Comparison of ENCODE assay signal across 29 mouse cellular contexts in genomic region chr17:23998383-23998782, GRCm38 (mm10). TPM values are rescaled to one million over a fixed set of nuclear protein-coding genes. Genes with fewer than 3 reads are reported as not detected.
DNase-seq lines count a peak whose midpoint lies in the region; TF ChIP-seq lines count a peak whose summit lies in the region.
"Had no signal": no experiment of that assay in that cellular context is flagged by ENCODE, and none has a peak within 500 bp of the region (broad histone marks: within the 10 kb centered on the region; RNA-seq: fewer than 3 reads in every experiment).

No protein-coding gene starts in this region.

- TF ChIP-seq CTCF in gastrocnemius, adult 2 months (IDR thresholded peaks at IDR 0.05) = no peak

- H3K4me3 ChIP-seq in gastrocnemius, adult 2 months = no peak overlapping the region
- H3K4me3 ChIP-seq: forebrain, embryonic 12.5 days; kidney, embryonic 15.5 days; limb, embryonic 10.5 days; liver, embryonic 15.5 days; midbrain, embryonic 13.5 days had no signal

- intact Hi-C loops in gastrocnemius, adult 2 months (cut with DNase I) = no loop called here

- no peak overlapping the region for H3K27ac ChIP-seq in gastrocnemius, adult 2 months
- H3K27ac ChIP-seq: forebrain, embryonic 12.5 days; hindbrain, postnatal 0 days; kidney, embryonic 15.5 days; limb, embryonic 10.5 days; liver, embryonic 15.5 days; midbrain, embryonic 13.5 days had no signal

- DNase-seq in gastrocnemius, adult 2 months = peak; percentile 14
- no peak for DNase-seq in gastrocnemius, postnatal 4 days (ENCODE audit: low spot score in 2 of 2)
- peak; percentile 47 to 63 for DNase-seq in urinary bladder, adult 18-20 months (ENCODE audit: low spot score in 2 of 2)
- no peak for DNase-seq in urinary bladder, postnatal 10 days (ENCODE audit: low spot score)
- peak; percentile 22 for DNase-seq in c-Kit-positive CD71-negative TER-119-negative erythroid progenitor cells, embryonic 14.5 days (ENCODE audit: low read depth)
- peak; percentile 45 for DNase-seq in urinary bladder, postnatal 25 days (ENCODE audit: low spot score)
- no peak for DNase-seq in layer of hippocampus, adult 9-11 months
- no peak for DNase-seq in embryo, embryonic 10.5 days (ENCODE audit: low spot score)
- DNase-seq: adrenal gland, postnatal 14 days; cerebellum, adult 11 months; cerebellum, adult 9-11 months; gastrocnemius, postnatal 36 days; kidney, adult 11 months; liver; right cerebral cortex, postnatal 25 days; spleen, adult 18-20 months; thymus, postnatal 36 days had no signal

RNA-seq across cellular contexts. Expression of gene Prss22, which starts 0.5 kb away (rescaled TPM):
- total RNA-seq in gastrocnemius, adult 2 months (2021) = not detected
- not detected for total RNA-seq in gastrocnemius, postnatal 4 days (2021)
- total RNA-seq: adrenal gland, postnatal 14 days; common myeloid progenitor, adult 5-6 weeks; gastrocnemius, postnatal 36 days; hematopoietic stem cell, adult 5-6 weeks; layer of hippocampus, postnatal 25 days; megakaryocyte progenitor cell, adult 5-6 weeks; MEL; monocyte, adult 5-6 weeks had no signal

RNA-seq across cellular contexts. Expression of gene Prss30, which starts 18.0 kb away (rescaled TPM):
- total RNA-seq in gastrocnemius, adult 2 months (2021) = not detected
- total RNA-seq in gastrocnemius, postnatal 4 days (2021) = not detected
- total RNA-seq: common myeloid progenitor, adult 5-6 weeks; gastrocnemius, postnatal 36 days; hematopoietic stem cell, adult 5-6 weeks; hindbrain, postnatal 0 days; MEL had no signal

RNA-seq across cellular contexts. Expression of gene Prss27, which starts 39.6 kb away (rescaled TPM):
- not detected for total RNA-seq in gastrocnemius, adult 2 months (2021)
- not detected for total RNA-seq in gastrocnemius, postnatal 4 days (2021)
- total RNA-seq: common myeloid progenitor, adult 5-6 weeks; gastrocnemius, postnatal 36 days; hematopoietic stem cell, adult 5-6 weeks; hindbrain, postnatal 0 days; layer of hippocampus, postnatal 25 days; megakaryocyte progenitor cell, adult 5-6 weeks; MEL; monocyte, adult 5-6 weeks had no signal

RNA-seq across cellular contexts. Expression of gene Sbpl, which starts 43.3 kb away (rescaled TPM):
- not detected for total RNA-seq in gastrocnemius, adult 2 months (2021)
- not detected for total RNA-seq in gastrocnemius, postnatal 4 days (2021)
- total RNA-seq: adrenal gland, postnatal 14 days; common myeloid progenitor, adult 5-6 weeks; gastrocnemius, postnatal 36 days; hematopoietic stem cell, adult 5-6 weeks; hindbrain, postnatal 0 days; layer of hippocampus, postnatal 25 days; megakaryocyte progenitor cell, adult 5-6 weeks; MEL; monocyte, adult 5-6 weeks had no signal

RNA-seq across cellular contexts. Expression of gene Sbp, which starts 56.9 kb away (rescaled TPM):
- total RNA-seq in gastrocnemius, adult 2 months (2021) = not detected
- not detected for total RNA-seq in gastrocnemius, postnatal 4 days (2021)
- total RNA-seq: adrenal gland, postnatal 14 days; common myeloid progenitor, adult 5-6 weeks; gastrocnemius, postnatal 36 days; hematopoietic stem cell, adult 5-6 weeks; hindbrain, postnatal 0 days; layer of hippocampus, postnatal 25 days; megakaryocyte progenitor cell, adult 5-6 weeks; MEL; monocyte, adult 5-6 weeks had no signal

Comparison
In these comparisons a context has a peak if more than half of its experiments do, and no peak if none do; other contexts are left out.
1. DNase-seq: peak in gastrocnemius, adult 2 months (single experiment), urinary bladder, adult 18-20 months (2 of 2), c-Kit-positive CD71-negative TER-119-negative erythroid progenitor cells, embryonic 14.5 days (single experiment) and urinary bladder, postnatal 25 days (single experiment); none in gastrocnemius, postnatal 4 days (0 of 2), urinary bladder, postnatal 10 days (single experiment), layer of hippocampus, adult 9-11 months (single experiment) and embryo, embryonic 10.5 days (single experiment).